Mouse (Mus musculus): ENCODE data around the gene Glce. TPM values are rescaled to one million over a fixed set of nuclear protein-coding genes. Genes with fewer than 3 reads are reported as not detected.

The Glce gene
- polyA plus RNA-seq, 1 experiment from 2014 or later = 22.1 TPM

- Histone ChIP-seq H3K9me3 (no peaks in the 10 kb centered on the region), H3K4me1 (peaks cover 18% of the 10 kb centered on the region), H3K4me3 (peak overlapping the region; percentile 81), H3K36me3 (no peaks in the 10 kb centered on the region), H3K9ac (replicated peaks) (peak overlapping the region; percentile 94), H3K27ac (replicated peaks) (peak overlapping the region; percentile 91), H3K4me2 (replicated peaks) (peak overlapping the region; percentile 98), H3K27me3 (0 out of 2 replicates have a peak, but pooled peaks cover 8% of the 10 kb centered on the region)
- WGBS = under 1% methylated on average over 56 of the region's 59 CpGs
- peak; percentile 47; the same call in 1 of the 2 replicates for ATAC-seq (ENCODE audit: low FRiP score, low read depth)
These were observed 656 bp downstream of the Glce start for GRCm38 (mm10) chr9:62121551-62122447.

GRCm38 (mm10) chr9:62118754-62119153 lies 3.7 kb downstream of the Glce start:
- Histone ChIP-seq H3K36me3 (no peaks in the 10 kb centered on the region), H3K4me2 (replicated peaks) (no peak overlapping the region), H3K9me3 (no peaks in the 10 kb centered on the region), H3K27me3 (no peaks in the 10 kb centered on the region), H3K9ac (replicated peaks) (no peak overlapping the region), H3K4me3 (no peak overlapping the region), H3K27ac (replicated peaks) (no peak overlapping the region), H3K4me1 (peaks cover 18% of the 10 kb centered on the region)
- whole genome bisulfite sequencing = 21% methylated on average over 3 of the region's 3 CpGs
- ATAC-seq (ENCODE audit: low FRiP score, low read depth) = no peak

GRCm38 (mm10) chr9:62115826-62116225 lies 6.6 kb downstream of the Glce start:
- Histone ChIP-seq H3K27me3 (no peaks in the 10 kb centered on the region), H3K36me3 (no peaks in the 10 kb centered on the region), H3K4me2 (replicated peaks) (no peak overlapping the region), H3K4me1 (peaks cover 6% of the 10 kb centered on the region; the same call in 1 of the 2 replicates), H3K4me3 (no peak overlapping the region), H3K9ac (replicated peaks) (no peak overlapping the region), H3K9me3 (no peaks in the 10 kb centered on the region), H3K27ac (replicated peaks) (no peak overlapping the region)
- WGBS = 86% methylated on average over 3 of the region's 3 CpGs
- no peak for ATAC-seq (ENCODE audit: low FRiP score, low read depth)

DNA sequence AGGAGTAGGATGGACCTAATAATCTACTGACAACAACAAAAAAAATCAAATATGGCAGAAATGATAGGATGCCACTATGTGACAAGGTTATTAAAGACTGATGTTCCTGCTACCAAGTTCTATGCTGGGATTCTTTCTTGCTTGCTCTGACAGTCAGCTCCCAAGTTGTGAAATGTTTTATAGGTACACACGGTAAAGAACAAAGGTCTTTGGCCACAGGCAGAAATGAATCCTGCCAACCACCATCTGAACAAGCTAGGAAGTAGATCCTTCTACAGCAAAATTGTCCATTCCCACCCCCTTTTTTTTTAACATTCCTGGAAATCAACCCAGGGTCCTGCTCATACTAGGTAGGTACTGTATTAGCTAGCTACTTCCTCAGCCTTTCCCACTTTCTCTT lies 25.9 kb downstream of the Glce start:
- ATAC-seq (ENCODE audit: low FRiP score, low read depth) = no peak
- Histone ChIP-seq H3K27ac (replicated peaks) (no peak overlapping the region), H3K4me3 (no peak overlapping the region), H3K9me3 (no peaks in the 10 kb centered on the region), H3K27me3 (no peaks in the 10 kb centered on the region), H3K36me3 (no peaks in the 10 kb centered on the region), H3K4me2 (replicated peaks) (no peak overlapping the region), H3K9ac (replicated peaks) (no peak overlapping the region), H3K4me1 (no peaks in the 10 kb centered on the region)
- 80% methylated on average over 1 of the region's 1 CpGs for WGBS

DNA sequence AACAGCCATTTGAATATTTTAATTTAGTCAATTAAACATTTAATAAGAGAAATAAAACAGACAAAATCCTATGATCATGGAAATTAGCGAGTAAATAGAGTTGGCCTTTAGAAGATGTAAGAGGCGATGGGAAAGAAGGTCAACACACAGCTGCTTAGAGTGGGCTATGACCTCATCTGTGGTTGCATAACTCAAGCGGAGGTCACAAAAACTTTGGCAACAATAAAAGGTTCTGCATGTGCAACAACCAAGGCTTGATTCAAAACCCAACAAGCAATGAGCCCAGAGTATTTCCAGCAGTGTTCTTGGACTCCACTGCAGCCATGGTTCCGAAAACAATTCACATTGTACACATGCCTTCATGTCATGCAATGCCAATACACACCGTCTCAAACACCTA lies 30.9 kb downstream of the Glce start:
- Histone ChIP-seq H3K4me3 (no peak overlapping the region), H3K36me3 (no peaks in the 10 kb centered on the region), H3K4me2 (replicated peaks) (no peak overlapping the region), H3K27me3 (no peaks in the 10 kb centered on the region), H3K27ac (replicated peaks) (no peak overlapping the region), H3K9ac (replicated peaks) (no peak overlapping the region), H3K4me1 (no peaks in the 10 kb centered on the region), H3K9me3 (no peaks in the 10 kb centered on the region)
- 91% methylated on average over 5 of the region's 5 CpGs for WGBS
- no peak for ATAC-seq (ENCODE audit: low FRiP score, low read depth)

DNA sequence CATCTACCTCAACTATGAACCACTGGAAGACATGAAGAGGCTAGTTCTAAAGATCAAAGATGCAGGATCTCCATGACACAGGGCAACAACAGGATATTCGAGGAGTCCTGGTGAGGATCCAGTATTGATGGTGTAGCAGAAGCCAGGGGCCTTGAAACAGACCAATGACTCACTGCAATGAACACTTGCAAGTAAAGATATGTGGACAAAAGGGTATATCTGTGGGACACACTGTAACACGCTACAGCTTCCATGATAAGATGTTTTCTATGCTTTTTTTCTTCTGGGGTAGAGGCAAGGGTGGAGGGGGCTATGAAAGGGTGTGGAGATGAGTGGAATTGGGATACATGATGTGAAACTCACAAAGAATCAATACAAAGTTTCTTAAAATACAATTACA lies 36.9 kb downstream of the Glce start:
- WGBS = 88% methylated on average over 2 of the region's 2 CpGs
- Histone ChIP-seq H3K4me3 (no peak overlapping the region), H3K27me3 (no peaks in the 10 kb centered on the region), H3K9ac (replicated peaks) (no peak overlapping the region), H3K27ac (replicated peaks) (no peak overlapping the region), H3K4me2 (replicated peaks) (no peak overlapping the region), H3K9me3 (no peaks in the 10 kb centered on the region), H3K4me1 (0 out of 2 replicates have a peak, but pooled peaks cover 5% of the 10 kb centered on the region), H3K36me3 (no peaks in the 10 kb centered on the region)
- ATAC-seq (ENCODE audit: low FRiP score, low read depth) = no peak

DNA sequence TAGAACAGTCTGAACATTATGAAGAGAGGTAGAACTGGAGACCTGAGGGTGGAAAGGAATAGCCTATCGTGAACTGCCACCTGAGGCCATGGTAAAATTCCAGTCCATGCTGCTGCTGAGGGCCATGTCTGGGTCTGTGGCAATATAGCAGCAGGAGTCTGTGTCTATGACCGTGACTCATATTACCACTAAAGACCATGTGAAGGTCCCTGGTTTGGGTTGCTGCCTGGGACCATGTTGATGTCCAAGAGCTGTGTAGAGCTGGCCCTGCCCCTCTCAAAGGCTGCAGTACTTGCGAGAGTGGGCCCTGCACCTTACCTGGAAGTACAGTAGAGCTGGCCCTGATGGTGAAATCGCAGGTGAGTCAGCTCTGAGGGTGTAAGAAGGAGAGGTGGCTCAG lies 37.6 kb downstream of the Glce start:
- H3K36me3 ChIP-seq = no peaks in the 10 kb centered on the region
- H3K4me1 ChIP-seq = peaks cover 10% of the 10 kb centered on the region; the same call in 1 of the 2 replicates
- WGBS = 94% methylated on average over 4 of the region's 4 CpGs
- H3K9ac ChIP-seq (replicated peaks) = no peak overlapping the region
- H3K9me3 ChIP-seq = no peaks in the 10 kb centered on the region
- no peak overlapping the region for H3K27ac ChIP-seq (replicated peaks)
- H3K4me3 ChIP-seq = no peak overlapping the region
- H3K4me2 ChIP-seq (replicated peaks) = no peak overlapping the region
- ATAC-seq (ENCODE audit: low FRiP score, low read depth) = no peak
- H3K27me3 ChIP-seq = no peaks in the 10 kb centered on the region

DNA sequence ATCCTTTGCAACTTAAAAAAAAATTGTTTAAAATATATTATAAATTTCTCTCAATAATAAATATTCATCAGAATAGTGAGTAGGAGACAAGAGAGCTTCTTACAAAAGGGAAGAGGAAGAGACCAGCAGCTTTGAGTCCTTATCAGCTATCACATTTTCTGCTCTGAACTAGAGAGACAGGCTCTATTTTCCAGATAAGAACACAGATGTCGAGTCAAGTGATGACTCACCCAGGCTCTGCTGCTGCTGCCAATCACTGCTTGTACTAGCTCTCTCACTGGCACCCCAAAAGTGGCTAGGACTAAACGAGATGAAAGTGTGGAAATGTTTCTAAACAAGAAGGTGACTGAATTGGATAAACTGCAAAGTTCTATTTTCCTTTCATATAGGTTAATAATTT lies 39.5 kb downstream of the Glce start:
- WGBS = 68% methylated on average over 2 of the region's 2 CpGs
- Histone ChIP-seq H3K4me3 (no peak overlapping the region), H3K4me1 (peaks cover 10% of the 10 kb centered on the region; the same call in 1 of the 2 replicates), H3K27ac (replicated peaks) (no peak overlapping the region), H3K4me2 (replicated peaks) (no peak overlapping the region), H3K9me3 (no peaks in the 10 kb centered on the region), H3K36me3 (no peaks in the 10 kb centered on the region), H3K9ac (replicated peaks) (no peak overlapping the region), H3K27me3 (no peaks in the 10 kb centered on the region)
- no peak for ATAC-seq (ENCODE audit: low FRiP score, low read depth)

- H3K4me3 ChIP-seq = no peak overlapping the region
- no peaks in the 10 kb centered on the region for H3K9me3 ChIP-seq
- no peak overlapping the region for H3K9ac ChIP-seq (replicated peaks)
- WGBS = 72% methylated on average over 3 of the region's 3 CpGs
- H3K27me3 ChIP-seq = no peaks in the 10 kb centered on the region
- no peak overlapping the region for H3K4me2 ChIP-seq (replicated peaks)
- no peak overlapping the region for H3K27ac ChIP-seq (replicated peaks)
- H3K4me1 ChIP-seq = peaks cover 10% of the 10 kb centered on the region; the same call in 1 of the 2 replicates
- no peak for ATAC-seq (ENCODE audit: low FRiP score, low read depth)
- no peaks in the 10 kb centered on the region for H3K36me3 ChIP-seq
These were observed 40.9 kb downstream of the Glce start for GRCm38 (mm10) chr9:62081542-62081941.

GRCm38 (mm10) chr9:62080028-62080760 lies 42.3 kb downstream of the Glce start:
- ATAC-seq (ENCODE audit: low FRiP score, low read depth) = no peak
- H3K4me2 ChIP-seq (replicated peaks) = no peak overlapping the region
- no peak overlapping the region for H3K9ac ChIP-seq (replicated peaks)
- no peak overlapping the region for H3K27ac ChIP-seq (replicated peaks)
- no peaks in the 10 kb centered on the region for H3K9me3 ChIP-seq
- no peaks in the 10 kb centered on the region for H3K36me3 ChIP-seq
- H3K4me3 ChIP-seq = no peak overlapping the region
- no peaks in the 10 kb centered on the region for H3K27me3 ChIP-seq
- H3K4me1 ChIP-seq = peaks cover 10% of the 10 kb centered on the region; the same call in 1 of the 2 replicates

DNA sequence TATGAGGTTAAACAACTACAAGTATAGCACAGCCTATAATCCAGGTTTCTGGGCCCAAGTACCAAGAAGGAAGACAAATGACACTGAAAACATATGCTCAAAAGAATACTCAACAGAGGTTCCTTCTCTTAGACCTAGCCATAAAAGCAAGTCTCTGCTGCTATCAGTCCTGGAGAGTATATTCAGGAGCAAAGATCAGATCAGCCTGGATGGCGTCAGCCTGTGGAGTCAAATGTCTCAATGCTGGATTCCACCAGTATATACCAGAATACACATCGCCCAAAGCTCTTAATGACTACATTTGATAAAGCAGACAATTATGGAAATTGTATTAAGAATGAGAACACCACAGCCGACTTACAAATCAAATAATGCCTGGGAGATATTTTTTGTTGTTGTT lies 60.2 kb downstream of the Glce start:
- Histone ChIP-seq H3K36me3 (peaks cover 4% of the 10 kb centered on the region; the same call in 1 of the 2 replicates), H3K9ac (replicated peaks) (no peak overlapping the region), H3K27ac (replicated peaks) (no peak overlapping the region), H3K27me3 (no peaks in the 10 kb centered on the region), H3K4me2 (replicated peaks) (no peak overlapping the region), H3K4me1 (no peaks in the 10 kb centered on the region), H3K4me3 (no peak overlapping the region), H3K9me3 (no peaks in the 10 kb centered on the region)
- WGBS = 93% methylated on average over 3 of the region's 3 CpGs
- ATAC-seq (ENCODE audit: low FRiP score, low read depth) = no peak

DNA sequence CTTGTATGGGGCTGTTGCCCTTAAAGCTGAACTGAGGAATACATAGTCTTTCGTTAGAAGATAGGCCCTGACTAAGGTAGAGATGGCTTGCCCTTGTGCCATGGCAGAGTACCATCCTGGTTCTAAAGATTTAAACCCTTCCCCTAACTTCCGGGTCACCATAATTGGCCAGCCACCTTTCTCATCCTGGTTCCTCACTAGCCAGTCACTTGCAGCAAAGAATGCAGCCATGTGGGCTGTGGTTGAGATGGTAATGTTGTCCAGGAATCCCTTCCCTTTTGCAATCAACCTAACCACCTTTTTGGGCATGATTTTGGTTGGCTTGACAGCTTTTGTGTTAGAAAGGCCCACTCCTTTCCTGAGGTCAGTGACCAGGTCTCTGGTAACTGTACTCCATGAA lies 62.0 kb downstream of the Glce start:
- ATAC-seq (ENCODE audit: low FRiP score, low read depth) = no peak
- H3K4me2 ChIP-seq (replicated peaks) = no peak overlapping the region

More for the DNA sequence above, 62.0 kb downstream of the Glce start:
- Histone ChIP-seq H3K9ac (replicated peaks) (no peak overlapping the region), H3K27me3 (no peaks in the 10 kb centered on the region), H3K4me3 (no peak overlapping the region), H3K27ac (replicated peaks) (no peak overlapping the region), H3K36me3 (peaks cover 4% of the 10 kb centered on the region; the same call in 1 of the 2 replicates), H3K4me1 (no peaks in the 10 kb centered on the region), H3K9me3 (no peaks in the 10 kb centered on the region)
- 96% methylated on average over 2 of the region's 2 CpGs for WGBS
